Mouse (Mus musculus): ENCODE measurements around the gene Gpr157. TPM values are rescaled to one million over a fixed set of nuclear protein-coding genes. Genes with fewer than 3 reads are reported as not detected.

The Gpr157 gene
- total RNA-seq, 4 experiments from 2014 or later, result 32.3 to 43.2 (median 36.3) TPM

GRCm38 (mm10) chr4:150070136-150070535, 17.0 kb upstream of the Gpr157 start:
- no peak for DNase-seq (ENCODE audit: low spot score in 2 of 2)

GRCm38 (mm10) chr4:150072416-150073101, 14.6 kb upstream of the Gpr157 start:
- no peak for DNase-seq (ENCODE audit: low spot score in 2 of 2)

GRCm38 (mm10) chr4:150073102-150073473, 14.1 kb upstream of the Gpr157 start:
- no peak for DNase-seq (ENCODE audit: low spot score in 2 of 2)

- DNase-seq (ENCODE audit: low spot score in 2 of 2), result no peak
Observed at GRCm38 (mm10) chr4:150075350-150075749, 11.8 kb upstream of the Gpr157 start.

GRCm38 (mm10) chr4:150076147-150076546, 11.0 kb upstream of the Gpr157 start:
- DNase-seq (ENCODE audit: low spot score in 2 of 2), result no peak

GRCm38 (mm10) chr4:150078646-150079045, 8.5 kb upstream of the Gpr157 start:
- no peak for DNase-seq (ENCODE audit: low spot score in 2 of 2)

GRCm38 (mm10) chr4:150079244-150079643, 7.9 kb upstream of the Gpr157 start:
- no peak for DNase-seq (ENCODE audit: low spot score in 2 of 2)

GRCm38 (mm10) chr4:150080330-150080967, 6.7 kb upstream of the Gpr157 start:
- DNase-seq (ENCODE audit: low spot score in 2 of 2), result no peak

GRCm38 (mm10) chr4:150085366-150085765, 1.8 kb upstream of the Gpr157 start:
- no peak for DNase-seq (ENCODE audit: low spot score in 2 of 2)

- no peak for DNase-seq (ENCODE audit: low spot score in 2 of 2)
Observed at GRCm38 (mm10) chr4:150086841-150087160, 364 bp upstream of the Gpr157 start.

GRCm38 (mm10) chr4:150087890-150088530, 845 bp downstream of the Gpr157 start:
- no peak for DNase-seq (ENCODE audit: low spot score in 2 of 2)

GRCm38 (mm10) chr4:150089121-150089520, 2.0 kb downstream of the Gpr157 start:
- peak; percentile 50 to 63 for DNase-seq (ENCODE audit: low spot score in 2 of 2)

- peak; percentile 33 to 43 for DNase-seq (ENCODE audit: low spot score in 2 of 2)
Observed at GRCm38 (mm10) chr4:150091887-150092582, 4.9 kb downstream of the Gpr157 start.

- DNase-seq (ENCODE audit: low spot score in 2 of 2), result no peak
Observed at GRCm38 (mm10) chr4:150092583-150092902, 5.4 kb downstream of the Gpr157 start.

- DNase-seq (ENCODE audit: low spot score in 2 of 2), result no peak
Observed at GRCm38 (mm10) chr4:150093560-150094462, 6.6 kb downstream of the Gpr157 start.

GRCm38 (mm10) chr4:150094463-150094789, 7.3 kb downstream of the Gpr157 start:
- DNase-seq (ENCODE audit: low spot score in 2 of 2), result no peak

GRCm38 (mm10) chr4:150096309-150096708, 9.1 kb downstream of the Gpr157 start:
- no peak for DNase-seq (ENCODE audit: low spot score in 2 of 2)

GRCm38 (mm10) chr4:150097847-150098246, 10.7 kb downstream of the Gpr157 start:
- no peak for DNase-seq (ENCODE audit: low spot score in 2 of 2)

- DNase-seq (ENCODE audit: low spot score in 2 of 2), result peak; percentile 47 to 67
Observed at GRCm38 (mm10) chr4:150098880-150099279, 11.7 kb downstream of the Gpr157 start.

GRCm38 (mm10) chr4:150102822-150103221, 15.7 kb downstream of the Gpr157 start:
- no peak for DNase-seq (ENCODE audit: low spot score in 2 of 2)

- DNase-seq (ENCODE audit: low spot score in 2 of 2), result no peak
Observed at GRCm38 (mm10) chr4:150105671-150106070, 18.5 kb downstream of the Gpr157 start.

Data from gastrocnemius, adult 8-10 months (tissue).